Mouse (Mus musculus) thymus, postnatal 10 days (tissue): ENCODE results near the gene Tbx2.

Experiments used
- DNase-seq, 2 experiments: peaks; one replicate each; pipeline ENCODE4 v3.0.0; 2021; ENCODE audit warnings: low spot score in 2 of 2

Gene Tbx2

GRCm38 (mm10) chr11:85840031-85840802 is 7.9 kb downstream of the Tbx2 start:
- no peak for DNase-seq

- no peak for DNase-seq
Observed at GRCm38 (mm10) chr11:85840803-85841145, 8.4 kb downstream of the Tbx2 start.

GRCm38 (mm10) chr11:85841211-85841681 is 8.9 kb downstream of the Tbx2 start:
- no peak for DNase-seq

- peak; percentile 23 to 74 for DNase-seq
Observed at GRCm38 (mm10) chr11:85841980-85842379, 9.6 kb downstream of the Tbx2 start.

- DNase-seq = no peak
Observed at GRCm38 (mm10) chr11:85842596-85843346, 10.4 kb downstream of the Tbx2 start.

- peak; percentile 31 to 69 for DNase-seq
Observed at GRCm38 (mm10) chr11:85843347-85843692, 11.0 kb downstream of the Tbx2 start.

- DNase-seq = peak; percentile 22 to 71
Observed at GRCm38 (mm10) chr11:85844144-85844965, 12.0 kb downstream of the Tbx2 start.

- no peak for DNase-seq
Observed at GRCm38 (mm10) chr11:85844971-85845370, 12.6 kb downstream of the Tbx2 start.

- no peak for DNase-seq
Observed at GRCm38 (mm10) chr11:85845921-85846320, 13.6 kb downstream of the Tbx2 start.

- DNase-seq = no peak
Observed at GRCm38 (mm10) chr11:85846509-85846908, 14.2 kb downstream of the Tbx2 start.

GRCm38 (mm10) chr11:85849037-85849436 is 16.7 kb downstream of the Tbx2 start:
- DNase-seq = peak; percentile 30 to 63

GRCm38 (mm10) chr11:85850233-85850632 is 17.9 kb downstream of the Tbx2 start, which contains the start of gene Gm11444:
TSS of gene Gm11444 (minus strand) at chr11:85850333.
- no peak for DNase-seq

- no peak for DNase-seq
Observed at GRCm38 (mm10) chr11:85850758-85851157, 18.4 kb downstream of the Tbx2 start.

- DNase-seq = no peak
Observed at GRCm38 (mm10) chr11:85857997-85858698, 25.8 kb downstream of the Tbx2 start.

GRCm38 (mm10) chr11:85864363-85864762 is 32.0 kb downstream of the Tbx2 start:
- no peak for DNase-seq

- DNase-seq = no peak
Observed at GRCm38 (mm10) chr11:85876059-85876788, 43.9 kb downstream of the Tbx2 start.

GRCm38 (mm10) chr11:85884498-85884897 is 52.1 kb downstream of the Tbx2 start:
- no peak for DNase-seq

- no peak for DNase-seq
Observed at GRCm38 (mm10) chr11:85885665-85886428, 53.5 kb downstream of the Tbx2 start, which contains the start of gene Tbx4. TSS of gene Tbx4 (plus strand) at chr11:85886422.

- DNase-seq = no peak
Observed at GRCm38 (mm10) chr11:85886429-85886785, 54.1 kb downstream of the Tbx2 start.

- no peak for DNase-seq
Observed at GRCm38 (mm10) chr11:85887273-85887672, 54.9 kb downstream of the Tbx2 start.
